In the genomic region with DNA sequence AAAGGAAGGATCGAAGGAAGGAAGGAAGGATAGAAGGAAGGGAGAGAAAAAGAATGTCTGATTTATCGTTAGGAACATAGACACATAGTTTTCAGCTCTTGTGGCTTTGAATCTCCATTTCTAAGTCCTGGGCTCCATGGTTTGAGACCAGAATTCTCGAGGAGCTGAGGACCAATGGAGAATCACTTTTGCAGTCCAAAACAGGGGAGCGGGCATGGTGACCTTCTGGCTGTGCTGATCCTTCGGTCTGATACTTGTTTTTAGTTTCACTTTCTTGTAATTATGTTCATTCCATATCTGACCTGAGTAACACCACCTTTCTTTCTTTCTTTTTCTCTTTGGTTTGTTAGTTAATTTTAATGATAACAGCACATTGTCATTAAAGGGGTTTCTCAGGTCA, we compare ENCODE assay signal across 10 mouse cellular contexts. TPM values are rescaled to one million over a fixed set of nuclear protein-coding genes. Genes with fewer than 3 reads are reported as not detected.
A peak's percentile ranks its signal among the peaks of the same experiment; 100 is the strongest.
DNase-seq lines count a peak whose midpoint lies in the region; ATAC-seq and TF ChIP-seq lines count a peak whose summit lies in the region.
"Had no signal": no experiment of that assay in that cellular context is flagged by ENCODE, and none has a peak within 500 bp of the region (broad histone marks: within the 10 kb centered on the region; RNA-seq: fewer than 3 reads in every experiment).

No protein-coding gene starts in this region.

- TF ChIP-seq CTCF in kidney, adult 2 months (conservative IDR thresholded peaks at IDR 0.05; ENCODE audit: insufficient read depth, insufficient read length, low read depth, low read length): no peak
- no peak for TF ChIP-seq CTCF in liver, embryonic 14.5 days (IDR thresholded peaks at IDR 0.05; ENCODE audit: low read depth)

- 40% methylated on average over 5 of the region's 5 CpGs for WGBS in kidney, adult 2 months
- WGBS in kidney, embryonic 14.5 days: 64% methylated on average over 5 of the region's 5 CpGs
- WGBS in liver, embryonic 14.5 days (ENCODE audit: insufficient replicate concordance): 51% methylated on average over 5 of the region's 5 CpGs

- no peak overlapping the region for H3K27ac ChIP-seq in kidney, adult 2 months (ENCODE audit: insufficient read depth, low read depth, low read length)
- H3K27ac ChIP-seq in kidney, embryonic 14.5 days (ENCODE audit: low read depth, low read length): no peak overlapping the region
- H3K27ac ChIP-seq in brown adipose tissue, adult 24 weeks (replicated peaks; ENCODE audit: low read depth, low read length): peak overlapping the region; percentile 66
- no peak overlapping the region for H3K27ac ChIP-seq in liver, embryonic 14.5 days
- H3K27ac ChIP-seq: heart, adult 2 months had no signal

- H3K36me3 ChIP-seq in kidney, adult 2 months (ENCODE audit: control insufficient read depth, insufficient read depth, low read length): no peaks in the 10 kb centered on the region
- H3K36me3 ChIP-seq in kidney, embryonic 14.5 days (ENCODE audit: control insufficient read depth, insufficient read depth, low read length): no peaks in the 10 kb centered on the region
- H3K36me3 ChIP-seq in liver, embryonic 14.5 days (replicated peaks; ENCODE audit: control insufficient read depth, insufficient read depth, low read depth): no peaks in the 10 kb centered on the region
- H3K36me3 ChIP-seq: embryonic facial prominence, embryonic 12.5 days had no signal

- no peak for DNase-seq in kidney, adult 2 months
- DNase-seq in B cell, adult 2 months: peak; percentile 9 to 14
- no peak for DNase-seq in liver, embryonic 14.5 days (ENCODE audit: low read depth in 3 of 3, low spot score in 3 of 3)
- DNase-seq in urinary bladder, postnatal 10 days (ENCODE audit: low spot score): no peak
- DNase-seq in heart, adult 8-10 months (ENCODE audit: low spot score): no peak
- no peak for DNase-seq in ovary, postnatal 36 days (ENCODE audit: low spot score)
- DNase-seq: heart, adult 2 months had no signal

- peak overlapping the region; percentile 3; the same call in 1 of the 2 replicates for H3K4me3 ChIP-seq in kidney, adult 2 months (ENCODE audit: insufficient read depth, low read depth, low read length)
- no peak overlapping the region for H3K4me3 ChIP-seq in kidney, embryonic 14.5 days (ENCODE audit: low read length)
- H3K4me3 ChIP-seq in brown adipose tissue, adult 24 weeks (ENCODE audit: insufficient read depth, low read depth, low read length): peak overlapping the region; percentile 63
- H3K4me3 ChIP-seq in liver, embryonic 14.5 days (ENCODE audit: insufficient read depth in 1 of 2, low read depth in 2 of 2, low read length in 2 of 2): 0 out of 4 replicates have a peak overlapping the region, but pooled peaks of 1 of the 2 experiments have one; percentile 11
- H3K4me3 ChIP-seq: embryonic facial prominence, embryonic 12.5 days; heart, adult 2 months had no signal

- H3K9ac ChIP-seq in kidney, embryonic 14.5 days (ENCODE audit: low read depth, low read length): no peak overlapping the region
- no peak overlapping the region for H3K9ac ChIP-seq in liver, embryonic 14.5 days (replicated peaks)
- H3K9ac ChIP-seq: embryonic facial prominence, embryonic 12.5 days had no signal

- H3K4me2 ChIP-seq in kidney, embryonic 14.5 days (replicated peaks; ENCODE audit: low read depth, low read length): no peak overlapping the region
- peak overlapping the region; percentile 40 for H3K4me2 ChIP-seq in liver, embryonic 14.5 days (ENCODE audit: low read depth)
- H3K4me2 ChIP-seq: embryonic facial prominence, embryonic 12.5 days had no signal

- TF ChIP-seq POLR2A in kidney, adult 2 months (IDR thresholded peaks at IDR 0.05; ENCODE audit: low read depth, low read length): no peak

- no peaks in the 10 kb centered on the region for H3K9me3 ChIP-seq in kidney, embryonic 14.5 days (ENCODE audit: control insufficient read depth, low read length)
- no peaks in the 10 kb centered on the region for H3K9me3 ChIP-seq in liver, embryonic 14.5 days (ENCODE audit: control insufficient read depth, low read length)
- H3K9me3 ChIP-seq: embryonic facial prominence, embryonic 12.5 days had no signal

- no peak for ATAC-seq in kidney, embryonic 14.5 days (ENCODE audit: low FRiP score, low TSS enrichment)
- ATAC-seq in liver, embryonic 14.5 days (ENCODE audit: insufficient read depth): no peak

- H3K27me3 ChIP-seq in kidney, adult 2 months (replicated peaks; ENCODE audit: control insufficient read depth, insufficient read depth, low read length): no peaks in the 10 kb centered on the region
- no peaks in the 10 kb centered on the region for H3K27me3 ChIP-seq in kidney, embryonic 14.5 days (ENCODE audit: control insufficient read depth, insufficient read depth, low read length)
- no peaks in the 10 kb centered on the region for H3K27me3 ChIP-seq in liver, embryonic 14.5 days (ENCODE audit: control insufficient read depth, insufficient read depth, low read length)
- H3K27me3 ChIP-seq: embryonic facial prominence, embryonic 12.5 days had no signal

- TF ChIP-seq EP300 in liver, embryonic 14.5 days (IDR thresholded peaks at IDR 0.05; ENCODE audit: low read depth): no peak

- H3K4me1 ChIP-seq in kidney, adult 2 months (ENCODE audit: control insufficient read depth, insufficient read depth, low read length): 0 out of 2 replicates have a peak, but pooled peaks cover 3% of the 10 kb centered on the region
- H3K4me1 ChIP-seq in kidney, embryonic 14.5 days (ENCODE audit: control insufficient read depth, insufficient read depth, low read length): no peaks in the 10 kb centered on the region
- no peaks in the 10 kb centered on the region for H3K4me1 ChIP-seq in brown adipose tissue, adult 24 weeks (ENCODE audit: control insufficient read depth, insufficient read depth, insufficient read length, low read length)
- peaks cover 0 to 2% of the 10 kb centered on the region in 2 experiments; a peak in 1 of 4 replicates for H3K4me1 ChIP-seq in liver, embryonic 14.5 days (replicated peaks; ENCODE audit: control insufficient read depth in 2 of 2, insufficient read depth in 2 of 2, low read length in 1 of 2)

RNA-seq across cellular contexts. Expression of gene Ssbp2, which starts 29.2 kb away (rescaled TPM):
- 18.1 and 19.4 TPM in 2 replicates for polyA plus RNA-seq in kidney, adult 2 months (2012; rRNA removed)
- polyA plus RNA-seq in kidney, embryonic 14.5 days (2014; fragmentation: Nextera tagmentation; extraction: Ambion mirVana): 132 and 140 TPM in 2 replicates
- 19.2 and 23.7 TPM in 2 replicates for polyA plus RNA-seq in brown adipose tissue, adult 24 weeks (2012; ENCODE audit: insufficient read depth, insufficient read length, missing spikeins)
- polyA plus RNA-seq in liver, embryonic 14.5 days (2012; rRNA removed): 21.4 and 23.7 TPM in 2 replicates
- polyA plus RNA-seq in liver, embryonic 14.5 days (2014; fragmentation: Nextera tagmentation; extraction: Ambion mirVana): 43.0 and 47.2 TPM in 2 replicates
- 10 to 100 TPM; 41.4 to 47.8 (median 42.8) TPM for total RNA-seq in heart, adult 8-10 months (2022)

Comparison
In these comparisons a context has a peak if more than half of its experiments do, and no peak if none do; other contexts are left out.
1. DNase-seq: peak in B cell, adult 2 months (2 of 2); none in kidney, adult 2 months (single experiment), liver, embryonic 14.5 days (0 of 3), urinary bladder, postnatal 10 days (single experiment), heart, adult 8-10 months (single experiment) and ovary, postnatal 36 days (single experiment).